Mouse (Mus musculus): Measurements from ENCODE around the gene Drc3. TPM values are rescaled to one million over a fixed set of nuclear protein-coding genes. Genes with fewer than 3 reads are reported as not detected.

The Drc3 gene
- total RNA-seq (2021): 1 to 10 TPM in 1 of 2 experiments, under 1 TPM in 1; 0.73 to 1.6 TPM
- long read RNA-seq, experiment 1, partial matches to known transcripts: 0 of 1 reads
- long read RNA-seq, experiment 1, other reads (novel, unspliced or antisense): 0 of 1 reads
- long read RNA-seq, experiment 2: 0 reads

DNA sequence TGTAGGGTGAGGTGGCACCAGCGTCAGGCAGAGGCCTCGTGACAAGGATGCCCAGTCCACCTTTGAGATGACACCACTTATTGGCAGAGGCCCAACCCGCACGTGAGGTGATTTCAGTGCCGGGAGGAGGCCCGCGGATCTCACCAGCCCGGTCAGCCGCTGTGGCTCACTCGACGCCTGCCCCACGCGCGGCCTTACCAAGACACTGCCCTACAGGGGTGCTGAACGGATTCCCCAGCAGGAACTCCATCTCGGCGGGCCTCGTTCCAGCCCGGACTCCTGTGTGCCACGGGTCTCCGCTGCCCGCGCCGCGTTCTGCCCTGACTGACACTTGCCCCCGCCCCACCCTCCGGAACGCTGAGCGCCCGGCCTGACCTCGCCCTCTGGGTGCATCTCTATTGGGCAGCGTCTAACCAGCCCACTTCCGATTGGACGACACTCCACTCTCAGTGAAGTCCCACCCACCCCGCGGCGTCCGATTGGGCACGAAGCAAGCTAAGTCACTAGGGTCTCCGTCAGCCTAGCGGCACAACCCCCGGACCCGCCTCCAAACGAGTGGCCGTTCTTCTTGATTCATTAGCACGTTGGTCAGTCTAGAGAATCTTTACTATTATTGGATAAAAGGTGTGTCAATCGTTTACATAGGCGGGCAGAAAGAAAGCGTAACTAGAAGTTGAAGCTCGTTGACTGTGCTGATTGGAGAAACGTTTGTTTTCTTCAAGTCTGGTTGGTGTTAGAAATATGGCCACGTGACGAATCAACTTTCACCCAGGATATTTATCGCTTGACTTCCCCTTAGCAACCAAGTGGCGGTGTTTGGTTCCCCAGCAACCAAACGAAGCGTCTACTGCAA lies at the start of gene Drc3, which contains the start of gene Tom1l2:
Gene Drc3 (plus strand): TSS at position 771 of the 853 bp plus-strand sequence.
Gene Tom1l2 (minus strand): TSS at position 347 of the 853 bp plus-strand sequence.
- DNase-seq (ENCODE audit: low spot score in 2 of 2): peak; percentile 92 to 94

- no peak for DNase-seq (ENCODE audit: low spot score in 2 of 2)
These were observed 49.6 kb upstream of the Drc3 start for GRCm38 (mm10) chr11:60303497-60303896.

- no peak for DNase-seq (ENCODE audit: low spot score in 2 of 2)
These were observed 47.5 kb upstream of the Drc3 start for GRCm38 (mm10) chr11:60305611-60306010.

DNA sequence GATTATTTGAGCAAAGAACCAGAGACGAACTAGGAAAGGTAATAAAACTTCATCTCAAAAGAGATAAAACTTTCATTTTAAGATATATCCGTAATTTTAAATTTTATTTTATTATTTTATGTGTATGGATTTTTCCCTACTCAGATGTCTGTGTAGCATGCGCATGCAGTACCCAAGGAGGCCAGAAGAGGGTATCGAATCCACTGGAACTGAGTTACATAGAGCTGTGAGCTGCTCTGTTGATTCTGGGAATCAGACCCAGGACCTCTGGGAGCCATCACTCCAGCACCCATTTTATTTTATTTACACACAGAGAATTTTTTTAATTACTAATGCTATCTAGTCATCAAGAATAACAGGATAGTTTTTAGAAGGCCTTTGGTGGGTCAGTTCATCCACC lies 46.3 kb upstream of the Drc3 start:
- peak in 1 of 2 experiments; percentile 55 for DNase-seq (ENCODE audit: low spot score in 2 of 2)

DNA sequence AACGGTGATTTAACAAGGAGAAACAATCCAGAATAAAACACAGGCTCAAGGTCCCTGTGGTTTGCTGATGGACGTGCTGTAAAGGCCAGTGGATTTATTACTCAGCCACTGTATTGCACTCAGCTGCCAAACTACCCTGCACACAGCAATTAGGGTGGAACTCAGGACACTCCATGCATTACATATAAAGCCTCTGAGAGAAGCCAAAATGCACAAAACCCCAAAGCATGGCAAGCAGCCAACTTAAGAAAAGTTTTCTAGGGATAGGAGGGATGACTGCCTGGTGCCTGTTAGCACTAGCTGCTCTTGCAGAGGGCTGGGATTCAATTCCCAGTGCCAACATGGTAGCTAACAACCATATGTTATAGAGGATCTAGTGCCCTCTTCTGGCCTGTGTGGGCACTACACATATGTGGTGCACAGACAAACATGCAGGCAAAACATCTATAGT lies 45.7 kb upstream of the Drc3 start:
- DNase-seq (ENCODE audit: low spot score in 2 of 2): peak in 1 of 2 experiments; percentile 47

DNA sequence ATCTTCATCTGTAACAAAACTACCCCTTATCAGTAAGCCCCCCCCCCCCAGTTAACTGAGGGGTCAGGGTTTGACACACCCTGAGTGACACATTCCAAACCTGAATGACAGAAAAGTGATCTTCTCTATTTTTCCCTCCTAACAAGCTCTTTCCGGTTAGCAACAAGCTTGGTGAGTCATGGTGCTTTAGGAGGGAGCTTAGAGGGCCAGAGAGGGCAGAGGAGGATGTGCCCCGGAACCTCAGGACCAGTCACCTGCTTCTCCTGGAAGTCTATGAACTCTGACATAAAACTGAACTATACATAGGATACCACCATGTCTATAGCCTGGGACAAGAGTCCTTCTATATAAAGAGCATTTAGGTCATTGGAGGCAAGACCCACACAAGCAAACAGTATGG lies 45.1 kb upstream of the Drc3 start:
- no peak for DNase-seq (ENCODE audit: low spot score in 2 of 2)

- DNase-seq (ENCODE audit: low spot score in 2 of 2): no peak
These were observed 44.5 kb upstream of the Drc3 start for GRCm38 (mm10) chr11:60308506-60309116.

GRCm38 (mm10) chr11:60309875-60310274 lies 43.3 kb upstream of the Drc3 start:
- DNase-seq (ENCODE audit: low spot score in 2 of 2): no peak

DNA sequence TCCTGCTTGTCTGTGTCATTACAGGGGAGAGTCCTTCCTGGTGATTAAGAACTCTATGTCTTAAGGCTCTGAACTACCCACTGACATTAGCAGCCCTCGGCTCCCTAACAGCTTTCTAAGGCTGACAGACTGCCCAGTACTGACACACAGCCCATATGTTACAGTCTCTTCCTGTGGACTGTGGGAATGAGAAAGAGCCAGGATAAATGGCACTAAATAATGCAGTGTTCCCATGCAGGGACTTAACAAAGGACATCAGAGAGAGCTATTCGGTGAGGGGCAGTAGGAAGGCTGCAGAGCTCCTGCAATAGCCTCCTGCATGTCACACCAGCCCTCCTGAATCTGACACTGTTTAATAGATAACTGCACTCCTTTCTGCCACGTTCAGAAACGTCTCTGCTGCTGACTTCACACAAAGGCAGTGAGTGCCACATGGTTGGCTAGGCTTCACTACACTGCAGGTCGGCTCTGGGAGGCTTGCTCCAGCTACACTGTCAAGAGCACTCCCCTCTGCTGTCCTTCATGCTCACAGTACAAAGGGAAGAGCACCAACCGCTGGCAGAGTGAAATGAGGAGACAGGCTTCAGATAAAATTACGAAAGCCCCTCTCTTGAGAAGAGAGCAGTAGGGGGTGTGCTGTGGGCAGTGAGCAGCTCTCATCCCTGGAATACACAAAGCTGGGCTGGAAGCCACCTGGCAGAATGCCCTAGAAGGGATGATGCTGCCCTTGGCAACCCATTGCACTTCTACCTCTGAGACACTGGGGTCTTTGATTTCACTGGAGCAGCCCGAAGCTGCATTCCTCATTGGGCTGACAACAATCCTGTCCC lies 41.9 kb upstream of the Drc3 start:
- DNase-seq (ENCODE audit: low spot score in 2 of 2): peak; percentile 66 to 76

DNA sequence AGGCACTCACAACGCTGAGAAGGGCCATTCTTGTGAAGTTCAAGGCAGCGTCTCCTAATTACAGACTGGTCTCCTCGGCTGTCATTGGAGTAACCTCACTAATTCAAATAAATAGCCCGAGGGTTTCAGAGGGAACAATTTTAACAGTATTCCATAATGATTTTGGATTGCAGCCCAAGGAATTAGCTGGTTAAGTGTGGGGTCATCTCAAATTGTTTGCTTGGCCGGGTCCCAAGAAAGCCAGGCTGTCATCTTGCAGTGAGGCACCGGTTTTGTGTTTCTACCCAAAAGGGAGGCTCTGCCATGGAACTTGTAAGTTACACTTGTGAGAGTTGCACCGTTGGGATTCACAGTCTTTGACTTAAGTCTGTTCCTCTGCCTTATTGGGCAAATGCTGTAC lies 36.9 kb upstream of the Drc3 start:
- DNase-seq (ENCODE audit: low spot score in 2 of 2): no peak

GRCm38 (mm10) chr11:60316883-60317282 lies 36.2 kb upstream of the Drc3 start:
- no peak for DNase-seq (ENCODE audit: low spot score in 2 of 2)

GRCm38 (mm10) chr11:60317376-60318102 lies 35.6 kb upstream of the Drc3 start:
- no peak for DNase-seq (ENCODE audit: low spot score in 2 of 2)

- DNase-seq (ENCODE audit: low spot score in 2 of 2): no peak
These were observed 34.4 kb upstream of the Drc3 start for GRCm38 (mm10) chr11:60318716-60319115.

DNA sequence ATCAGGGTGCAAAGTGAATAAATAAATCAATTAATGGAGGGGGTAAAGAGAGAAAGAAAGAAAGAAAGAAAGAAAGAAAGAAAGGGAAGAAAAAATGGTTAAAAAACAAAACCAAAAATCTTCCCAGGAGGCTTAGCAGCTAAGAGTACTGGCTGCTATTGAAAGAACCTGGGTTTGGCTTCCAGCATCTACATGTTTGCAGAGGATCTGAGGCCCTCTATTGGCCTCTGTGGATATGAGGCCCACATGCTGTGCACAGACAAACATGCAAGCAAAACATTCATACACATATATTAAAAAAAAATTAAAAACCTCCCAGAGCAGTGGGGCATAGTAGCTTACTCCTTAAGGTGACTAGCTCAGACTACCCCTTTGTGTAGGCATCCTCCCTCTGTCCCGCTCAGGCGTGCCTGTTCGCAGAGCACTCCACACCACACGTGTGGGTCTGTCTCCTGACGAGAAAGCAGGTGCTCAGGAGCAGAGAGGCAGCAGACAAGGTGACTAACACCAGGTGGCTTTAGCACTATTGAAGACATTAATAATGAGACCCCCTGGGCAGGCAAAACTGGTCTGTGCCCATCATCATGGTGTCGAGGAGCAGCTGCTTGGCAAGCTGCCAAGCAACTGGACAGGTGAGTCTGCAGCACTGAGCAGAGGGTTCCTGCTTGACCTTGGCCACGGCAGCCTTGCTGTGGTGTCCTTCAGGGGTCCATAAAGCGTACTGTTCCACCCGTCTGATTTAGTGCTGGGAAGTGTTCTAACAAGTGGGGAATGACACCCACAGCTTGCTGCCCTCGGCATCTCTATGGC lies 33.7 kb upstream of the Drc3 start:
- DNase-seq (ENCODE audit: low spot score in 2 of 2): no peak

GRCm38 (mm10) chr11:60320426-60321037 lies 32.6 kb upstream of the Drc3 start:
- DNase-seq (ENCODE audit: low spot score in 2 of 2): no peak

DNA sequence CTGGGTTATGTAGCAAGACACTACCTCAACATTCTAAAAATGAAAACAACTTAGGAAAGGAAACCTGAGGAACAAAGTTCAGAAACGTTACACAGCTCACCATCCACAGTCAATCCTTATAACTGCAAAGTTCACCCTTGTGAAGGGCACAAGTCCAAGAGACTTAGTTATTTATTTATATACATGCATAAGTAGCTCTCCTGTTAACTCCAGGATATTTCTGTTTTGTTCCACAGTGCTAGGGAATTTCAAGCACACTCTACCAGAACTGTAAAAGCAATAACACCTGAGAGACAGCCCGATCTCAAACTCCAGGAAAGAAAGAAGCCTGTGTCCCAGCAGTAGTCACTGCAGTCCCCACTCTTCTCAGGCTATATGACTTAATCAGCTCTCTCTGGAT lies 31.7 kb upstream of the Drc3 start:
- no peak for DNase-seq (ENCODE audit: low spot score in 2 of 2)

- DNase-seq (ENCODE audit: low spot score in 2 of 2): no peak
These were observed 29.4 kb upstream of the Drc3 start for GRCm38 (mm10) chr11:60323731-60324130.

GRCm38 (mm10) chr11:60330551-60330950 lies 22.6 kb upstream of the Drc3 start:
- no peak for DNase-seq (ENCODE audit: low spot score in 2 of 2)

GRCm38 (mm10) chr11:60333461-60333860 lies 19.7 kb upstream of the Drc3 start:
- no peak for DNase-seq (ENCODE audit: low spot score in 2 of 2)
